Mouse (Mus musculus) olfactory bulb, adult 2 months (tissue): Measurements from ENCODE around the gene Bahd1.

Experiments
- CTCF ChIP-seq: fragments of 200-500 bp; IDR thresholded peaks from 2 replicates; pipeline ENCODE4 v1.5.1; 2012; ENCODE audit warnings: low read depth, mild to moderate bottlenecking, low read length, moderate library complexity; ENCODE audit not compliant: insufficient read depth
- POLR2A ChIP-seq: fragments of 200-500 bp; IDR thresholded peaks from 2 replicates; pipeline ENCODE4 v1.6.1; 2012; ENCODE audit warnings: mild to moderate bottlenecking, low read depth, low read length, moderate library complexity; ENCODE audit not compliant: insufficient read depth

- no peak for TF ChIP-seq POLR2A
- no peak for TF ChIP-seq CTCF
These were observed 60.2 kb downstream of the Bahd1 start for GRCm38 (mm10) chr2:118960413-118960812.
